Mouse (Mus musculus) spleen, postnatal 0 days (tissue): ENCODE measurements around the gene Il13. TPM values are rescaled to one million over a fixed set of nuclear protein-coding genes. Genes with fewer than 3 reads are reported as not detected.

Experiments
- polyA plus RNA-seq: library from polyadenylated mRNA; unstranded; fragments of >200 nt; fragmentation: Nextera tagmentation; extraction: Ambion mirVana; gene quantifications from 2 replicates; pipeline ENCODE4 v1.2.1, GENCODE M21; 2015

Gene Il13
- polyA plus RNA-seq = not detected in 2 replicates

DNA sequence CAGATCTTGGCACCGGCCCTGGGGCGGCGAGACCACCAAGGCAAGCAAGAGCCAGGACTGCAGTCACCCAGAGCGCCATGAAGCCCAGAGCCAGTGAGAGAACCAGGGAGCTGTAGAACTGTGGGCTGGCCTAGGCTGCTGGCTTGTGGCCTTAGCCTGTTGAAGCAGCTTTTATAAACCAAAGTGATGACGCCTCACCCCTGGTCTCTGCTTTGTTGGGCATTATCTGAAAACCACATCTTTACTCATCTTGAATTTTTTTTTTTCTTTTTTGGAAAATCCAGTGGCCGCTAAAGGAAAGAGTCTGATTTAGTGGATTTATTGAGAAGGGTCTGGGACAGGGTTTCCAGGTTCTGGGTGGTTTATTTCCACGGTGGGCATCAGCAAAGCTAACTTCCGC is at the start of gene Il13:
Gene Il13 (minus strand): TSS at position 147 of the 400 bp plus-strand sequence.

DNA sequence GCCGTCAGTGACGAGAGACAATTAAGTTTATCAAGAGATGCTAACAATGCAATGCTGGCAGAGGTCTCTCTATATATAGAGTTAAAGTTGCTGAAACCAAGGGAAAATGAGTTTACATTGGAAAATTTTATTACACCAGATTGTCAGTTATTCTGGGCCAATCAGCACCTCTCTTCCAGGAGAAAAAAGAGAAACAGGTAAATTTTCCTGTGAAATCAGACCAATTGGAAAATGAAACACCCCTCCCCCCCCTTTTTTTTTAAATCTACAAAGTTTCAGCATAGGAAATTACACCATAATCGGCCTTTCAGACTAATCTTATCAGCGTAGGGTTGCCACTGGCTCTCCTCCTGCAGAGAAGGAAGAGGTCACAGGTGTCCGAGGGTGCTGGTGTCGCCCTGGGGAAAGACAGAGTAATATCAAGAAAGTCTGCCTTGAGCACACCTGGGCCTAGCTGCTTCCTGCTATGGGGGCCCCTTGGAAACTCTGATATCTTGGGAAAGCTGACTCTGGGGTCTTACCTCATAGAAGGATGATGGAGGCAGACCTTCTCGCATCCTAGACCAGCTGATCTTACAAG is 15.8 kb downstream of the Il13 start, which contains the start of gene Il4:
Gene Il4 (minus strand): TSS at position 51 of the 580 bp plus-strand sequence.

Other genes with a start within 250 kb of the Il13 start
- 0.27 TPM in 1 of 2 replicates, not detected in the other for gene Leap2, start 211.5 kb downstream of the Il13 start, polyA plus RNA-seq
- gene Uqcrq, start 203.9 kb downstream of the Il13 start, polyA plus RNA-seq = 515 and 595 TPM in 2 replicates
- gene Gdf9, start 203.7 kb downstream of the Il13 start, polyA plus RNA-seq = 0.45 and 0.58 TPM in 2 replicates
- gene Gm10447, start 177.6 kb downstream of the Il13 start, polyA plus RNA-seq = not detected in 2 replicates
- gene Shroom1, start 177.5 kb downstream of the Il13 start, polyA plus RNA-seq = 0.13 and 0.22 TPM in 2 replicates
- not detected in 2 replicates for gene Gm9837, start 164.2 kb downstream of the Il13 start, polyA plus RNA-seq
- gene Gm9945, start 154.5 kb downstream of the Il13 start, polyA plus RNA-seq = 0.87 and 1.1 TPM in 2 replicates
- 15.1 and 15.2 TPM in 2 replicates for gene Sowaha, start 154.4 kb downstream of the Il13 start, polyA plus RNA-seq
- 27.8 and 29.4 TPM in 2 replicates for gene Sept8, start 115.4 kb downstream of the Il13 start, polyA plus RNA-seq
- 18.1 and 19.0 TPM in 2 replicates for gene Kif3a, start 67.3 kb downstream of the Il13 start, polyA plus RNA-seq
- gene Il4, start 16.0 kb downstream of the Il13 start, polyA plus RNA-seq = 2.4 and 3.7 TPM in 2 replicates
- gene Rad50, start 72.6 kb upstream of the Il13 start, polyA plus RNA-seq = 28.2 and 30.8 TPM in 2 replicates
- not detected in 2 replicates for gene Il5, start 86.1 kb upstream of the Il13 start, polyA plus RNA-seq
- gene Irf1, start 135.3 kb upstream of the Il13 start, polyA plus RNA-seq = 20.1 and 23.4 TPM in 2 replicates
- 0.63 and 0.76 TPM in 2 replicates for gene Gm17334, start 138.5 kb upstream of the Il13 start, polyA plus RNA-seq
- 3.7 and 3.9 TPM in 2 replicates for gene Gm12216, start 224.6 kb upstream of the Il13 start, polyA plus RNA-seq